Mouse (Mus musculus) T-helper 17 cell (primary cell): ENCODE data around the gene Smyd4.
"Not testable (repeated sequence)": the region's sequence is repeated elsewhere in the genome, so short reads cannot be mapped to it uniquely, and the experiment has no call there.

Experiments used
- in situ Hi-C, 2 experiments: fragments of 300-600 bp; cut with MboI, MseI; formaldehyde crosslinking; loops; 1 replicate in 1 of 2; 2 replicates in 1 of 2; pipeline ENCODE4 v1.15.1; 2025; ENCODE audit warnings: high pct_unique_total_duplicates in 2 of 2

Gene Smyd4

GRCm38 (mm10) chr11:75344716-75345115 is 3.5 kb upstream of the Smyd4 start:
- in situ Hi-C loops, result no loop called here

GRCm38 (mm10) chr11:75346556-75347187 is 1.6 kb upstream of the Smyd4 start:
- in situ Hi-C loops, result no loop called here

GRCm38 (mm10) chr11:75347188-75347585 is 1.0 kb upstream of the Smyd4 start:
- in situ Hi-C loops, result no loop called here

GRCm38 (mm10) chr11:75347596-75347995 is 637 bp upstream of the Smyd4 start:
- in situ Hi-C loops, result no loop called here

GRCm38 (mm10) chr11:75348890-75349261 is 643 bp downstream of the Smyd4 start:
- in situ Hi-C loops, result no loop called here

- in situ Hi-C loops, result no loop called here
Measured at GRCm38 (mm10) chr11:75351225-75351624, 3.0 kb downstream of the Smyd4 start.

- in situ Hi-C loops, result no loop called here
Measured at GRCm38 (mm10) chr11:75355475-75355874, 7.2 kb downstream of the Smyd4 start.

- in situ Hi-C loops, result no loop called here
Measured at GRCm38 (mm10) chr11:75377125-75377524, 28.9 kb downstream of the Smyd4 start.

GRCm38 (mm10) chr11:75378786-75379185 is 30.6 kb downstream of the Smyd4 start:
- in situ Hi-C loops, result not testable (repeated sequence)

- in situ Hi-C loops, result not testable (repeated sequence)
Measured at GRCm38 (mm10) chr11:75383529-75383928, 35.3 kb downstream of the Smyd4 start.

GRCm38 (mm10) chr11:75395611-75396010 is 47.4 kb downstream of the Smyd4 start:
- in situ Hi-C loops, result loop anchor here in 1 of 2 experiments (10.0 kb wide), 1 partner anchor 1429 kb away; no protein-coding TSS in a partner anchor

- in situ Hi-C loops, result loop anchor here in 1 of 2 experiments (10.0 kb wide), 1 partner anchor 1427 kb away; no protein-coding TSS in a partner anchor
Measured at GRCm38 (mm10) chr11:75397452-75397851, 49.2 kb downstream of the Smyd4 start.

GRCm38 (mm10) chr11:75399411-75399841 is 51.2 kb downstream of the Smyd4 start:
- in situ Hi-C loops, result loop anchor here in 1 of 2 experiments (10.0 kb wide), 1 partner anchor 1425 kb away; no protein-coding TSS in a partner anchor

- in situ Hi-C loops, result no loop called here
Measured at GRCm38 (mm10) chr11:75400099-75400498, 51.9 kb downstream of the Smyd4 start.

- in situ Hi-C loops, result no loop called here
Measured at GRCm38 (mm10) chr11:75402271-75402690, 54.0 kb downstream of the Smyd4 start.

- in situ Hi-C loops, result no loop called here
Measured at GRCm38 (mm10) chr11:75403301-75404052, 55.2 kb downstream of the Smyd4 start.

- in situ Hi-C loops, result no loop called here
Measured at GRCm38 (mm10) chr11:75404801-75405200, 56.6 kb downstream of the Smyd4 start.

GRCm38 (mm10) chr11:75406104-75406503 is 57.9 kb downstream of the Smyd4 start:
- in situ Hi-C loops, result no loop called here

GRCm38 (mm10) chr11:75406865-75407264 is 58.6 kb downstream of the Smyd4 start:
- in situ Hi-C loops, result no loop called here

GRCm38 (mm10) chr11:75409679-75410575 is 61.7 kb downstream of the Smyd4 start:
- in situ Hi-C loops, result no loop called here

- in situ Hi-C loops, result no loop called here
Measured at GRCm38 (mm10) chr11:75410591-75410990, 62.4 kb downstream of the Smyd4 start.

GRCm38 (mm10) chr11:75415096-75415495 is 66.9 kb downstream of the Smyd4 start:
- in situ Hi-C loops, result no loop called here
